Mouse (Mus musculus): Measurements from ENCODE around the gene Zfp830.

GRCm38 (mm10) chr11:82780983-82781903 is 17.1 kb downstream of the Zfp830 start, which contains the start of gene Lig3:
- TF ChIP-seq POLR2A (IDR thresholded peaks at IDR 0.05; ENCODE audit: insufficient read length, low read depth) (peak; percentile 62), POLR2AphosphoS2 (IDR thresholded peaks at IDR 0.05; ENCODE audit: insufficient read length, low read depth) (peak; percentile 21), USF1 (IDR thresholded peaks at IDR 0.05; ENCODE audit: low read depth) (peak; percentile 87), MYOG (IDR thresholded peaks at IDR 0.05; ENCODE audit: control insufficient read depth in 1 of 3, insufficient read depth in 1 of 3, insufficient read length in 2 of 3, low read depth in 2 of 3) (no peak)

All from myocyte (in vitro differentiated cells).